Mouse (Mus musculus): ENCODE data around the gene Inpp5d. TPM values are rescaled to one million over a fixed set of nuclear protein-coding genes. Genes with fewer than 3 reads are reported as not detected.
"Not testable (repeated sequence)": the region's sequence is repeated elsewhere in the genome, so short reads cannot be mapped to it uniquely, and the experiment has no call there.

The Inpp5d gene
- polyA plus RNA-seq, 1 experiment, result 21.1 TPM

GRCm38 (mm10) chr1:87649219-87649805 lies 29.2 kb downstream of the Inpp5d start:
- 52% methylated on average over 4 of the region's 4 CpGs for WGBS
- DNase-seq (ENCODE audit: low read depth, low spot score), result no peak

- 89% methylated on average over 8 of the region's 8 CpGs for WGBS
- no peak for DNase-seq (ENCODE audit: low read depth, low spot score)
Observed at GRCm38 (mm10) chr1:87649958-87650474, 29.9 kb downstream of the Inpp5d start.

DNA sequence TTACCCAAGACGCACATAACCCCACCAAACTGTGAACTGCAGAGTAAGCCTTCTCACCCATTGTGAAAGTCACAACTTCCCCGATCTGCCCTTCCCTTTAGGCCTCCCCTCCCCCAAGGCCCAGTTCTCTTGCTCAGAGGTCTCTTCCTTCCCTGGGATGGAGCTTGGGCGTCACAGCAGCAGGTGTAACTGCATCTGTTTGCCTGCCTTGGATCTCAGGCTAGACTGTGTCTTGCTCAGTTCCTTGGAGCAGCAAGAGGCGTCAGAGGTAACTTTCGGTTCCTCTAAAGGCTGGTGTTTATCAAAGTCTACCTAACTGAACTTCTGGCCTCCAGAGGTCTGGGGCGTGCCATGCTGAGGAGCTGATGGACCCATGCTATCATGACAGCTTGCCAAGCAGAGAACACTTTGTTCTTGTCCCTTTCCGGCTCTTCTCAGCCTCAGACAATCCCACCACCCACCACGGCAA lies 30.5 kb downstream of the Inpp5d start:
- DNase-seq (ENCODE audit: low read depth, low spot score), result no peak
- WGBS, result 74% methylated on average over 8 of the region's 8 CpGs

DNA sequence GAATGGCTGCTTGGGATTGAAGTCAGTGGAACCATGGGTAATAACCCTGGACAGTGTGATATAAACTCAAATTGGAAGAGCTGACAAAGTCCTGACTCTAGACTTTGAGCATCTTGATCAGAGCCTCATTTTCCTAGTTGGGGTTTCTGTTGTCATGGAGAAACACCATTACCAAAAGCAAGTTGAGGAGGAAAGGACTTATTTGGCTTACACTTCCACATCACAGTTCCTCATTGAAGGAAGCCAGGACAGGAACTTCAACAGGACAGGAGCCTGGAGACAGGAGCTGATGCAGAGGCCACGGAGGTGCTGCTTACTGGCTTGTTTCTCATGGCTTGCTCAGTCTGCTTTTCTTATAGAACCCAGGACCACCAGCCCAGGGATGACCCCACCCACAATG lies 31.3 kb downstream of the Inpp5d start:
- DNase-seq (ENCODE audit: low read depth, low spot score), result no peak
- WGBS, result 79% methylated on average over 1 of the region's 1 CpGs

- WGBS, result 42% methylated on average over 5 of the region's 5 CpGs
- no peak for DNase-seq (ENCODE audit: low read depth, low spot score)
Observed at GRCm38 (mm10) chr1:87655101-87655500, 35.0 kb downstream of the Inpp5d start.

- 82% methylated on average over 3 of the region's 3 CpGs for WGBS
- DNase-seq (ENCODE audit: low read depth, low spot score), result no peak
Observed at GRCm38 (mm10) chr1:87658063-87658462, 38.0 kb downstream of the Inpp5d start.

DNA sequence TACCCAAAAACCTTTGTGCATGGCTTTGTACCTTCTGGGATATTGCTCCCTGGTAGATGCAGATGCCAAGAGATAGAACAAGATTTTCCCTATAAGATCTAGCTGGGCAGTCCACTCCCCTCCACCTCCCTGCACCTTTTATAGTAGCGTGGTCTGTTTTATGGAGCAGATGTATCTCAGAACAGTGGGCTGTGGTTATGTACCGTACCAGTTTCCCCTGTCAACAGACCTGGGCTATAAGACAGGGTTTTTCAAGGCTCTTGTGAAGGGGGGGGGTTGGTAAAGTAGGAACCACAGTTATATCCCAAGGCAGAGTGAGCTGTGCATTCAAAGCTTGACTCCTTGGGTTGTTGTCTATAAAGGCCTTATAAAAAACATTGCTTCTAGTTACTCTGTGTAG lies 38.4 kb downstream of the Inpp5d start:
- WGBS, result 79% methylated on average over 2 of the region's 2 CpGs
- DNase-seq (ENCODE audit: low read depth, low spot score), result no peak

DNA sequence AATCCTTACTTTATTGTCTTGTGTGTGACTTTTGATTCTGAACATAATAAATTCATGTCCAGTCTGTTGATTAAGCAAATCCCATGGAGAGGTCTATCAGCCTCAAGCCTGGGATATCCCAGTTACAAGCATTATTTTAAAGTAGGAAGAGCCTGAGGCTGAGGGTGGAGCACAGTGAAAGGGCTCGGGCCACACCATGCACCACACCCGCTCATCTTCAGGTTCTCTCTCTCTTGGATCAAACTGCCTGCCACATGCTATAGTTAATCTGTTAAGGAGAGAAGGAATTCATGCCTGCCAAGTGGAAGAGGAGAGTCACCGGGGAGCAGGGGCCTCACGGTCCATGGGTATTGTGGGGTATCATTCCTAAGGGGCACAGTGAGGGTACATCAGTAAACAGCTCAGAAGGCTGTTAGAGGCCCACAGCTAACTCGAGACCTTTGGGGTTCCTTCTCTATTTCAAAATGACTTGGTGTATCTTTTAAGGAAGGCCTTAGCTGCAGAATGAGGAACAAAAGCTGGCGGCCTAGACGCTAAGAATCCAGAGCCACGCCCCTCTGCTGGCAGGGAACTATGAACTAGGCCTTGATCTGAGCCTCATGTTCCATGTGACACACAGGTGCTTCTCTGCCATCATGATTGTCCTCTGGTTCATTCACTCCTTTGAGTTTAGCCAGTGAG lies 39.0 kb downstream of the Inpp5d start:
- DNase-seq (ENCODE audit: low read depth, low spot score), result no peak
- WGBS, result 59% methylated on average over 8 of the region's 8 CpGs

DNA sequence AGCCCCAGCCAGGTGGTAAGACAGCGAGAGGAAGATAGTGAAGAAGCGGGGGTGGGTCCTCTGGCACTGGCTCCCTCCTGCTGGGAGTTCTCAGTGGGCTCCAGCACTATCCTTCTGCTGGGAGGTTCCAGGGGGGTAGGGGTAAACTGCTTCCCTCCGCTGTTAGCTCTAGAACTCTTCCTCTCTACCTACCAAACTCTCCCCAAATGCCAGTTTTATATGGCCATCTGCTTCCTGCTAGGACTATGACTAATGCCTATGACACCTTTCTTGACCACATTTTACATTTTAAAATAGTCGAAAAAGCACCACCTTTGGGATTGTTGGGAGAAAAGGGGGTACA lies 39.5 kb downstream of the Inpp5d start:
- DNase-seq (ENCODE audit: low read depth, low spot score), result no peak
- 72% methylated on average over 4 of the region's 4 CpGs for WGBS

DNA sequence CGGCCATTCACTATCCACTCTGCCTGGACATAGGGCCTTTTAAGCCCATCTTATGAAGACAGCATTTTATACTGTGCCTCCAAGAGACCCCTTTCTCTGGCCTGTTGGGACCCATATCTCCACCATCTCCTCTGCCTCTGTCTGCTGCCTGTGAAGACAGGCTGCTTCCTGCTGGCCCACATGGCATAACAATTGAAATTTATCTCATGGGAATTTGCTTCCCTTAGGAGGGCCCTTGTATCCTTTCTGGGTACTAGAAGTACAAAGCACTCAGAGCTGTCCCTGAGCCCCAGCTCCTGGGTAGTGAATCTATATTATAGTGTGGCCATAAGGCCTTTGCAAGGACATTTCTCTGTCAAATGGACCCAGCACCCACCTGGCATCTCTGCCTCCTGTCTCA lies 40.6 kb downstream of the Inpp5d start:
- no peak for DNase-seq (ENCODE audit: low read depth, low spot score)
- 91% methylated on average over 1 of the region's 1 CpGs for WGBS

GRCm38 (mm10) chr1:87663992-87664391 lies 43.9 kb downstream of the Inpp5d start:
- no peak for DNase-seq (ENCODE audit: low read depth, low spot score)
- WGBS, result 72% methylated on average over 2 of the region's 2 CpGs

DNA sequence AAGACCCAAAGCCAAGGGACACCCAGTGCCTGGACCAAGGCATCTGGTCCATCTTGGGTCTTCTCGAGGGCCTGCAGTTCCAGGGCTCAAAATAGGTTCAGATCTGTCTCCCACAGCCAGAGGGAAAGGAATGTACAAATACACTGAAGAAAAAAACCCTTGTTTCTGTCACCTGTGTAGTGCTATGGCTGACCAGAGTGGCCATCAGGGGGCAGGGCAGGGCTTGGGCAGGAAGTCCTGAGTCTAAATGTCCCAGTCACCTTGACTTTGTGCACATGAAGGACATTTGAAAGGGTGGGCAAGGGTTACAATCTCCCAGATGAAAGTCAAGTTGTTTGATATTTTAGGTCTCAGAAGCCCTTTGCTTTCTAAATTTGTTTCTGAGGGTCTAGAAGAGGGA lies 46.9 kb downstream of the Inpp5d start:
- no peak for DNase-seq (ENCODE audit: low read depth, low spot score)
- 62% methylated on average over 1 of the region's 1 CpGs for WGBS

DNA sequence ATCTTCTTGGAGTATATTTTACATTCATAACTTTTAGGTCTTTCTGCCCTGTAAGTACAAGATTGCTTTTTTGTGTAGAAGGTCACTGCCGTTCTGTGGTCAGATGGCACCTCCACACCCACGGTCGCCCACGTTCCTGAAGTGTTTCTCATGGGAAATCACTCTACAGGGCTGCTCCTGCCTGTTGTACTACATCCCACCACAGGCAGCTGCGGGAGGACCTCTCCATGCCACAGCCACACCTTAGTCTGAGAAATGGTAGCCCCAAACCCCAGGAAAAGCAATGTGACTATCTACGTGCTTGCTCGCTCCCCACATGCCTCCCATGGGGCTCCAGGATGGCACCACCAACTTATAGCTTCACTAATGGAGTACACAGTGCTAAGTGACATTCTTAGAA lies 48.2 kb downstream of the Inpp5d start:
- 89% methylated on average over 7 of the region's 7 CpGs for WGBS
- no peak for DNase-seq (ENCODE audit: low read depth, low spot score)

DNA sequence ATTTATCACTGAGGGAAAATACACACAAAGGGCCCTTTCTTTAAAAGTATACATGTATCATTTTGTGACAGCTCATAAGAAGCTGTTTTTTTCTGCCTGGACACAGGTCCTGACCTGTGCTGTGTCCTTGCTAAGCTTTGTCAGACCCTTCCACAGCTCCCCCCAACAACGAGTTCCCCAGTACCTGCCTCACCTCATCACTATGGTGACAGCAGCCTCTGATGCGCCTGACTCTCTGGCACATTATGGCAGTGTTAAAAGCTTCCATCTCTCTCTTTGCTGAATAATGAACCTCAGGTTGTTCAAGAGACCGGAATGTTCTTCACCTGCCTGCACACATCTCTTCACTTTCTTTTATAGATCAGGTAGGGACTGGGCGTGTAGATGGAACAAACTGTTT lies 51.4 kb downstream of the Inpp5d start:
- WGBS, result 52% methylated on average over 4 of the region's 4 CpGs
- no peak for DNase-seq (ENCODE audit: low read depth, low spot score)

- 63% methylated on average over 9 of the region's 9 CpGs for WGBS
- DNase-seq (ENCODE audit: low read depth, low spot score), result no peak
Observed at GRCm38 (mm10) chr1:87673822-87674604, 53.9 kb downstream of the Inpp5d start.

DNA sequence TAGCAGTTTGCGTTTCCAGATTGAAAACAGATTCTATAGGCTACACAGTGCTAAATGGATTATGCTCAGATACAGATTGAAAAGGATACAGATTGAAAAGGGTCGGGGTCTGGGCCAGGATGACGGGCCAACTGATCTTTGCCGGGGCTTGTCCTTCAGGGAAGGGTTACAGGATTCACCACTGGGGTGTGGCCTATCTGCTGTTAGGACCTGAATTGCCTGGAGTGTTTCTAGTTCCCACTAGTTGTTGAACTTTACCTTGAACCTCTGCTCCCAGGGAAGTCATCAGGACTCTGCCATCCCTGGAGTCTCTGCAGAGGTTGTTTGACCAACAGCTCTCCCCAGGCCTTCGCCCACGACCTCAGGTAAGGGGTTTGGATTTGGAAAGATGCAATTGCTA lies 55.9 kb downstream of the Inpp5d start:
- no peak for DNase-seq (ENCODE audit: low read depth, low spot score)
- WGBS, result 62% methylated on average over 6 of the region's 6 CpGs

DNA sequence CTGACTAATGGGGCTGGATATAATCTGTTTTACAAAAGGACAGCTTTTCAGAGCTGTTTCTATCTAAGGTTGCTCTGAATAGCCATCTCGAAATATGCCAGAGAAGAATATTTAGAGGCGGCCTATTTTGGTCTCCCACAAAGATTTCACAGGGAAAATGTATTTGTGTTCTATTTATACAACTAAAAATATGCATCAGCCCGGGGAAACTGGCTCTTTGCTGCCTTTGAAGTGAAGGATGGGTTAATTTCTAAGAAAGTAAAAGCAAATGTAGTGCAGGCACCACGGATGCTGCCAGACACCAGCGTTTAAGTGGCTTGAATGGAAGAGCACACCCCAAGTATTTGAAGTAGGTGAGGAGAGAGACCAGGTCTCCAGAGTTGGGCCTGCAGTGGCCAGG lies 59.0 kb downstream of the Inpp5d start:
- DNase-seq (ENCODE audit: low read depth, low spot score), result no peak
- 74% methylated on average over 5 of the region's 5 CpGs for WGBS

DNA sequence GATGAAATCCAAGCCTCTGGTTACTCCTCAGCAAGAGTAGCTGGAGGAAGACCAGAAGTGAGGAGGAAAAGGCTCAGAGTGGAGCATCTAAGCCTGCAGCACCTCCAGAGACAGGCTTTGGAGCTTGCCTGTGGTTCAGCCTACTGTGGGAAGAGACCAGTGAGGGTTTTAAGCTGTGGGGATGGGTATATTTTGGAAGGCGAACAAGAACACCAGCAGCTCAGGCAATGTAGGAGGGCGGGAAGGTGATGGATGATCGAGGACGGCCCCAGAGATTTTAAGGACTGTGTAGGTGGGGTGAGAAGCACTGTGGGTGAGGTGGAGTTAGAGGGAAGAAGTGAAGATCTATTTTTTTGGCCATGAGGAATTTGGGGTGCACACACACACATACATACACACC lies 60.8 kb downstream of the Inpp5d start:
- no peak for DNase-seq (ENCODE audit: low read depth, low spot score)
- WGBS, result 84% methylated on average over 4 of the region's 4 CpGs

- WGBS, result 81% methylated on average over 7 of the region's 7 CpGs
- DNase-seq (ENCODE audit: low read depth, low spot score), result not testable (repeated sequence)
Observed at GRCm38 (mm10) chr1:87682473-87682872, 62.4 kb downstream of the Inpp5d start.

DNA sequence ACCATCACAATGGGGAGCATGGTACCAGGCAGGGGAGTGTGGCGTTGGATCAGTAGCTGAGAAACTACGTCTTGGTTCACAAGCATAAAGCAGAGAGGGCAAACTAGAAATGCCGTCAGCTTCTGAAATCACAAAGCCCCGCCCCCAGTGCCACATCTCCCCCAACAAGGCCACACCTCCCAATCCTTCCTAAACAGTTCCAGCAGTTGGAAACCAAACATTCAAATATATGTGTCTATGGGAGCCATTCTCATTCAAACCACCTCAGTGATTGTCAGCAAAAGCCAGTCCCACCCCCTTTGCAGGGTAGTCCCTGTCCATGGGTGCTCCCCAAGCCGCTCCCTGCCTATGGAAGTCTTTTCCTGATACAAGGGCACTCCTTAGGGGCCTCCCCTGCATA lies 64.0 kb downstream of the Inpp5d start:
- 93% methylated on average over 5 of the region's 5 CpGs for WGBS

DNA sequence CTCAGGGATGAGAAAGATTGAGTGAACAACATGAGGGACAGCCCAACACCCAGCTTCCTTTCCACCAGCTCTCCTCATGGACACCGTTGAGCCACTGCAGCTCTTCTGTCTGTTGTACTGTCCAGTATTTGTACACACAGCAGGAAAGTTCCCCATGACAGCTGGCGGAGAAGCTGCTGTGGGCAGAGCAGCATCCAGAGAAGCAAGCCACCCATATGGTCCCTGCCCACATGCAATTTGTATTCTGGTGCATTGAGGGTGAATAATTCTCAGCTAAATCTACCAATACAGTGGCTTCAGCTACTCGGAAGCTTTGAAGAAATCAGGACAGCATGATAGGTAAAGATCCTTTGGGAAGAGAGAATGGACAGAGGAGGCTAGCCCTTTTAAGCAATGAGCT lies 64.7 kb downstream of the Inpp5d start:
- WGBS, result 90% methylated on average over 3 of the region's 3 CpGs
- DNase-seq (ENCODE audit: low read depth, low spot score), result no peak

More for the DNA sequence above, 64.0 kb downstream of the Inpp5d start:
- DNase-seq (ENCODE audit: low read depth, low spot score), result no peak

All from large intestine, adult 2 months (tissue).